Mouse (Mus musculus): ENCODE results near the gene 1600014C10Rik. TPM values are rescaled to one million over a fixed set of nuclear protein-coding genes. Genes with fewer than 3 reads are reported as not detected.
A peak's percentile ranks its signal among the peaks of the same experiment; 100 is the strongest.

The 1600014C10Rik gene
- polyA plus RNA-seq, 1 experiment, result 27.4 TPM

GRCm38 (mm10) chr7:38204314-38204713, 21.3 kb downstream of the 1600014C10Rik start:
- no peaks in the 10 kb centered on the region for H3K27me3 ChIP-seq (ENCODE audit: control insufficient read depth, insufficient read depth, low read length)
- no peaks in the 10 kb centered on the region; the same call in 1 of the 2 replicates for H3K4me1 ChIP-seq (ENCODE audit: control insufficient read depth, insufficient read depth, insufficient read length, low read length)
- no peak overlapping the region for H3K27ac ChIP-seq (ENCODE audit: insufficient read depth, low read depth, low read length)
- WGBS, result 88% methylated on average over 6 of the region's 6 CpGs
- TF ChIP-seq POLR2A (IDR thresholded peaks at IDR 0.05; ENCODE audit: low read depth, low read length), result no peak
- TF ChIP-seq CTCF (IDR thresholded peaks at IDR 0.05; ENCODE audit: extremely low read depth, insufficient read length, insufficient replicate concordance, low read depth, low read length), result peak; percentile 25; the same call in 1 of the 2 replicates
- no peaks in the 10 kb centered on the region for H3K36me3 ChIP-seq (ENCODE audit: control insufficient read depth, insufficient read depth, low read length)
- H3K4me3 ChIP-seq (ENCODE audit: low read depth, low read length), result no peak overlapping the region

GRCm38 (mm10) chr7:38205801-38206200, 22.8 kb downstream of the 1600014C10Rik start:
- Histone ChIP-seq H3K4me3 (ENCODE audit: low read depth, low read length) (no peak overlapping the region), H3K27me3 (ENCODE audit: control insufficient read depth, insufficient read depth, low read length) (no peaks in the 10 kb centered on the region), H3K4me1 (ENCODE audit: control insufficient read depth, insufficient read depth, insufficient read length, low read length) (no peaks in the 10 kb centered on the region; the same call in 1 of the 2 replicates), H3K27ac (ENCODE audit: insufficient read depth, low read depth, low read length) (no peak overlapping the region), H3K36me3 (ENCODE audit: control insufficient read depth, insufficient read depth, low read length) (no peaks in the 10 kb centered on the region)
- 74% methylated on average over 2 of the region's 2 CpGs for WGBS
- TF ChIP-seq CTCF (IDR thresholded peaks at IDR 0.05; ENCODE audit: extremely low read depth, insufficient read length, insufficient replicate concordance, low read depth, low read length) (no peak), POLR2A (IDR thresholded peaks at IDR 0.05; ENCODE audit: low read depth, low read length) (no peak)

- WGBS, result 68% methylated on average over 3 of the region's 3 CpGs
Observed at GRCm38 (mm10) chr7:38206564-38206963, 23.5 kb downstream of the 1600014C10Rik start.

GRCm38 (mm10) chr7:38208969-38209368, 26.0 kb downstream of the 1600014C10Rik start:
- Histone ChIP-seq H3K27ac (ENCODE audit: insufficient read depth, low read depth, low read length) (no peak overlapping the region), H3K4me1 (ENCODE audit: control insufficient read depth, insufficient read depth, insufficient read length, low read length) (peaks cover 11% of the 10 kb centered on the region; the same call in 1 of the 2 replicates), H3K27me3 (ENCODE audit: control insufficient read depth, insufficient read depth, low read length) (no peaks in the 10 kb centered on the region), H3K4me3 (ENCODE audit: low read depth, low read length) (no peak overlapping the region), H3K36me3 (ENCODE audit: control insufficient read depth, insufficient read depth, low read length) (no peaks in the 10 kb centered on the region)
- 67% methylated on average over 3 of the region's 3 CpGs for WGBS
- no peak for TF ChIP-seq POLR2A (IDR thresholded peaks at IDR 0.05; ENCODE audit: low read depth, low read length)

More at GRCm38 (mm10) chr7:38206564-38206963, 23.5 kb downstream of the 1600014C10Rik start:
- Histone ChIP-seq H3K4me3 (ENCODE audit: low read depth, low read length) (no peak overlapping the region), H3K36me3 (ENCODE audit: control insufficient read depth, insufficient read depth, low read length) (no peaks in the 10 kb centered on the region), H3K4me1 (ENCODE audit: control insufficient read depth, insufficient read depth, insufficient read length, low read length) (no peaks in the 10 kb centered on the region; the same call in 1 of the 2 replicates), H3K27ac (ENCODE audit: insufficient read depth, low read depth, low read length) (no peak overlapping the region; the same call in 1 of the 2 replicates), H3K27me3 (ENCODE audit: control insufficient read depth, insufficient read depth, low read length) (no peaks in the 10 kb centered on the region)
- TF ChIP-seq POLR2A (IDR thresholded peaks at IDR 0.05; ENCODE audit: low read depth, low read length), result no peak
- no peak for TF ChIP-seq CTCF (IDR thresholded peaks at IDR 0.05; ENCODE audit: extremely low read depth, insufficient read length, insufficient replicate concordance, low read depth, low read length)

GRCm38 (mm10) chr7:38209478-38210152, 26.6 kb downstream of the 1600014C10Rik start:
- Histone ChIP-seq H3K27me3 (ENCODE audit: control insufficient read depth, insufficient read depth, low read length) (no peaks in the 10 kb centered on the region), H3K36me3 (ENCODE audit: control insufficient read depth, insufficient read depth, low read length) (no peaks in the 10 kb centered on the region), H3K27ac (ENCODE audit: insufficient read depth, low read depth, low read length) (0 out of 2 replicates have a peak overlapping the region, but pooled peaks have one; percentile 4), H3K4me1 (ENCODE audit: control insufficient read depth, insufficient read depth, insufficient read length, low read length) (peaks cover 13% of the 10 kb centered on the region; the same call in 1 of the 2 replicates), H3K4me3 (ENCODE audit: low read depth, low read length) (no peak overlapping the region)
- no peak for TF ChIP-seq POLR2A (IDR thresholded peaks at IDR 0.05; ENCODE audit: low read depth, low read length)
- no peak for TF ChIP-seq CTCF (IDR thresholded peaks at IDR 0.05; ENCODE audit: extremely low read depth, insufficient read length, insufficient replicate concordance, low read depth, low read length)
- 53% methylated on average over 11 of the region's 11 CpGs for WGBS

- H3K36me3 ChIP-seq (ENCODE audit: control insufficient read depth, insufficient read depth, low read length), result no peaks in the 10 kb centered on the region
- no peak overlapping the region; the same call in 1 of the 2 replicates for H3K27ac ChIP-seq (ENCODE audit: insufficient read depth, low read depth, low read length)
- TF ChIP-seq POLR2A (IDR thresholded peaks at IDR 0.05; ENCODE audit: low read depth, low read length), result no peak
- TF ChIP-seq CTCF (IDR thresholded peaks at IDR 0.05; ENCODE audit: extremely low read depth, insufficient read length, insufficient replicate concordance, low read depth, low read length), result no peak
- peaks cover 26% of the 10 kb centered on the region for H3K4me1 ChIP-seq (ENCODE audit: control insufficient read depth, insufficient read depth, insufficient read length, low read length)
- 18% methylated on average over 3 of the region's 3 CpGs for WGBS
- no peaks in the 10 kb centered on the region for H3K27me3 ChIP-seq (ENCODE audit: control insufficient read depth, insufficient read depth, low read length)
- no peak overlapping the region for H3K4me3 ChIP-seq (ENCODE audit: low read depth, low read length)
Observed at GRCm38 (mm10) chr7:38212651-38213062, 29.6 kb downstream of the 1600014C10Rik start.

- Histone ChIP-seq H3K4me3 (ENCODE audit: low read depth, low read length) (no peak overlapping the region), H3K27me3 (ENCODE audit: control insufficient read depth, insufficient read depth, low read length) (no peaks in the 10 kb centered on the region), H3K27ac (ENCODE audit: insufficient read depth, low read depth, low read length) (peak overlapping the region; percentile 41; the same call in 1 of the 2 replicates), H3K4me1 (ENCODE audit: control insufficient read depth, insufficient read depth, insufficient read length, low read length) (peaks cover 37% of the 10 kb centered on the region), H3K36me3 (ENCODE audit: control insufficient read depth, insufficient read depth, low read length) (no peaks in the 10 kb centered on the region)
- 56% methylated on average over 5 of the region's 5 CpGs for WGBS
- TF ChIP-seq POLR2A (IDR thresholded peaks at IDR 0.05; ENCODE audit: low read depth, low read length) (no peak), CTCF (IDR thresholded peaks at IDR 0.05; ENCODE audit: extremely low read depth, insufficient read length, insufficient replicate concordance, low read depth, low read length) (no peak)
Observed at GRCm38 (mm10) chr7:38214473-38215214, 31.6 kb downstream of the 1600014C10Rik start.

Data from small intestine, adult 2 months (tissue).